Mouse (Mus musculus) CD4-positive, CD25-positive, alpha-beta regulatory T cell, adult 4 months (primary cell): Measurements from ENCODE around the gene Fst. TPM values are rescaled to one million over a fixed set of nuclear protein-coding genes. Genes with fewer than 3 reads are reported as not detected.

ENCODE experiments used
- ATAC-seq: one replicate; pipeline ENCODE4 v1.8.0; 2017
- polyA plus RNA-seq, 2 experiments: library from polyadenylated mRNA; unstranded; fragments of 100-300 nt; shearing (Covaris generic); gene quantifications; one replicate each; pipeline ENCODE4 v1.2.1; 2017

Gene Fst
- polyA plus RNA-seq = under 1 TPM in 1 of 2 experiments, not detected in 1; 0.26 TPM

GRCm38 (mm10) chr13:114458886-114459700, at the start of gene Fst:
TSS of gene Fst (minus strand) at chr13:114458951.
- no peak for ATAC-seq

DNA sequence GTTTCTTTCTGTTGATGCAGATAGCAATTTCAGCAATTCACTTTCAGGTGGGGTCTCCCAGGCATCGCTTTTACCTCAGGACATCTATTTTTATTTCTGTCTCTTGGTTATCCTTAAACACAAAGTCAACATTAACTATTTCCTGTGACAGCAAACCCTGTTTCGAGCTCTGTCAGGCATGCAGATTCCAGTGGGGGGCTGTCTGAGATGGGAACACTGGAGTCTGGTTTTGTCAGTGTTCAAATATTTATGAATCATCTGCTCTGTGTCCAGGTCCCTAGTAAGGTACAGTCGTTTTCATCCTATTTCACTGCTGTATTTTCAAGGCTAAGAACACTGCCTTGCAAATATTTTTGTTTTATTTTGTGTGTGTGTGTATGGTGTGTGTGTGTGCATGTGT, 35.1 kb upstream of the Fst start:
- ATAC-seq = no peak

DNA sequence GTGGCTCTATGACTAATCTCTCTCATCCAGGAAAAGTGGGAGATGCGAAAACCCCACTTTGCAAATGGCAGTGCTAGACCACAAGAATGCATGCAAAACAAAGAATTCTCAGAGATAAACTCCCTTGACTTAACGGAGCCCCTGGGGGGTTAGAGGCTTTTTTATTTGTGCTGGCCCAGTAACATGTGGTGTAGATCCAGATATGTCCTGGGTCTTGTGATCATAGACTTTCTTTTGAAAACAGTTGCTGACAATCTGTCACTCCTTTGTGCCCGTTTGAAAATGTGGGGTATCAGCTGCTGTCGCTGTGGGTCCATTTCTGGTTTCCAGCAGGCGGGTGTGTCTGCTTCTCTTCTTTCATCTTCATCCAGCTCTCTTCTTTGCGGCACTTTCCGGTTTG, 29.4 kb upstream of the Fst start:
- ATAC-seq = no peak

DNA sequence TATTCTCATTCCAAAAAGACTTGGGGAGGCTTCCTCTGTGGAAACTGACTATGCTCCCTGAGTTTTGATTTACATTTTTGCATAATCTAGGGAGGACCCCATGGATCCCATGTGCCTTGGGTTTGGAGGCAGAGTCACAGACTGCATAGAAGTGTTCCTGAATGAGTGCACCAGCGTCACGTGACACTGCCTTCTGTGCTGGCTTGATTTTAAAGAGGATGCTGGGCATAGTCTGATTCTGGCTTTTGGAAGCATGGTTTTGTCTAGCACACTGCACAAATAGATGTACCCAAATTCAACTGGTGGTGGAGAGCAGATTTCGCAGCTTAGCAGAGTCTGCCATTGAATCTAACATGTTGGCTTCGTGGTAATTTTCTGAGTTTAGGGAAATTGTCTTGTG, 19.6 kb upstream of the Fst start:
- no peak for ATAC-seq

- no peak for ATAC-seq
These were observed 11.2 kb upstream of the Fst start for GRCm38 (mm10) chr13:114469945-114470344.

- ATAC-seq = no peak
These were observed 7.6 kb upstream of the Fst start for GRCm38 (mm10) chr13:114466269-114466919.

GRCm38 (mm10) chr13:114465387-114465786, 6.6 kb upstream of the Fst start:
- ATAC-seq = no peak

DNA sequence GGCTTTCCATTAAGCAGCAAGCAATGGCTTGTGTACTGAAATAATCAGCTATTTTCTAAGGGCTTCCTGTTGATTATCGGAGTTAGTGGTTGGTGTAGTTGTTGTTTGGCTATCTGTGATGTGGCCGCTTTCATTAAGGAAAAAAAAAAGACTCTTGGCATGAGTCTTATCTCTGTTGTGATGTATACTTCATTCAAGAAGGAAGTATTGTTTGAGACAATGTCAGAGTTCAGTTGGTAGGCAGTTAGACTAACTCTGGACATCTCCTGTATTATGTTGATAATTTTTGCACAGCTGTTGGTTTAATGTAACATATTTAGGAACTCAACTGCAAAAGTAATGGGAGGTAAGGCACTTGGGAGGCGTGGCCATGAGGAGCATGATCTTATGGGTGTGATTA, 6.1 kb upstream of the Fst start:
- no peak for ATAC-seq

DNA sequence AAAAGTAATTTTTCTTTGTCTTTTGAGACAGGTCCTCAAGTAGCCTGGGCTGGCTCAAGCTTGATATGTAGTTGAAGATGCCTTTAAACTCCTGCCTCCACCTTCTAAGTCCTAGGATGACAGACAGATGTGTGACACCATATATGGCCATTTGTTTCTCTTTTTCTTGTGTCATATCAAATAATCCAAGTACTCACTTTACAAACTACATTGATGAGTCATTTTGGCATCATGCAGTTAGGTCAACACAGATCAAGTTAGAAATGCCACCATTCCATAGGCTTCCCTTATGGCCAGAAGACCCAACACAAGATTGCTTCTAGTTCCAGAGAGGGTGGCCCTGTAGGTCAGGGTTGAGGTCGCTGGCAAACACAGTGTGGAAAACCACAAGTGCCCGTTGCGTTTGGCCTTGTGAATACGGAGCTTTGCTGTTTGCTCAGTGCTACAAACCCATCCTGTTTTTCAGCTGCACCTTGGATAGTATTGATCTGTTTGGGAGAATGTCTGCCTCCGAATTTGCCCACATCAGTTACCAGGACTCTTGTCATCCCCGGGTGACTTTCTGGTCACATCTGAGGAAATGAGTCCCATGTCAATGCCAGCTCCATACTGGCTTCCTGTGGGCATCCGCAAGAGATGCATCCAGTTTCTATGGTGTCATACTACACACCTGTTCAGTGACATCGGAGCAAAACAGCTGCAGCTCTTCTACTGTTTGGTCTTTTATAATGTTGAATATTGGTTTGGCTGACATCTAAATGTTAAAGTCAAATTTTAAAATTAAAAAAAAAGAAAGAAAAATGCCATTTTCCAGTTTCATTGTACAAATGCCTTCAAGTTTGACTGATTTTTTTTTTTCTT, 4.0 kb upstream of the Fst start:
- no peak for ATAC-seq

- peak; percentile 55 for ATAC-seq
These were observed 1.6 kb upstream of the Fst start for GRCm38 (mm10) chr13:114460306-114460892.

DNA sequence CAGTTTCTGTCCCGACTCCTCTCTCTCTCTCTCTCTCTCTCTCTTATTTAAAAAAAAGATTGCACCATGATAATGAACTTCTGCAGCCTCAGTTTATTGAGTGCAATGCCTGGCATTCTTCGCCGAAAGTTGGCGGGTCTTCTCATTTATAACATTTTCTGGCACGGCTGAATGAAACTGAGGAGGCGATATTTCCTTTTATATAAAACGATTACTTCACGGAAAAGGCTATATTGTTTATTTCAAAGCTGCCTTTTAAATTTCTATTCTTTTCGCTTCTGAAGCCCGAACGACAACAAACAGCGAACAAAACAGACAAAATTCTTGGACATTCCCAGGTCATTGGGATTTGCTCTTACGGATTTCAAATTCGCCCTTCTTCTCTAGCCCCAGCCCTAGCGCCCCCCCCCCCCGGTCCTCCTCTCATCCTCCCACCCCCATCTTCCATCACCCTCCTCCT, 980 bp upstream of the Fst start:
- no peak for ATAC-seq

DNA sequence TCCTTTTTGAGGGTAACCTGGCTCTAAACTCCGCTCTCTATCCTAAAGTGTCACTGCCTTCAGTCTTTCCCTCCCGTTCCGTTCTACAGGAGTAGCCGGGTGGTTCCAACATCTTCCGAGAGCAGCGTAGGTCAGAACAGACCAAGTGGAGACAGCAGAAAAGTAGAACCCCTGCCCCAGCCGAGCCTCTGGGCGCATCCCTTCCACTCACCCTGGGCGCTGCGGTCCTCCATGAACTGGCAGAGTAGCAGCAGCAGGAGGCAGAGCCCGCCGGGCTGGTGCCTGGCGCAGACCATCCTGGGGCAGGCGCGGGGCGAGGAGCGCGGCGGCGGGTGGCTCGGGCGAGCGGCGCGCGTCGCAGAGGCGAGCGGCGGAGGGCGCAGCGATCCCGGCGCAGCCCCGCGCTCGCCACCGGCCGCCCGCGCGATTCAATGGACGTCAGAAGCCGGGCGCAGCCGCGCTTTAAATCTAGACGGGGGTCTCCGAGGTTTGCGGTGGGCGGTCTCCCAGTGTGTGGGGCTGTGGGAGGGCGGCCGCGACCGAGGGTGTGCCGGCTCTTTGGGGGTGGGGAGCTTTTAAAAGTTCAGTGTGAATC, 363 bp downstream of the Fst start:
- peak; percentile 12 for ATAC-seq

DNA sequence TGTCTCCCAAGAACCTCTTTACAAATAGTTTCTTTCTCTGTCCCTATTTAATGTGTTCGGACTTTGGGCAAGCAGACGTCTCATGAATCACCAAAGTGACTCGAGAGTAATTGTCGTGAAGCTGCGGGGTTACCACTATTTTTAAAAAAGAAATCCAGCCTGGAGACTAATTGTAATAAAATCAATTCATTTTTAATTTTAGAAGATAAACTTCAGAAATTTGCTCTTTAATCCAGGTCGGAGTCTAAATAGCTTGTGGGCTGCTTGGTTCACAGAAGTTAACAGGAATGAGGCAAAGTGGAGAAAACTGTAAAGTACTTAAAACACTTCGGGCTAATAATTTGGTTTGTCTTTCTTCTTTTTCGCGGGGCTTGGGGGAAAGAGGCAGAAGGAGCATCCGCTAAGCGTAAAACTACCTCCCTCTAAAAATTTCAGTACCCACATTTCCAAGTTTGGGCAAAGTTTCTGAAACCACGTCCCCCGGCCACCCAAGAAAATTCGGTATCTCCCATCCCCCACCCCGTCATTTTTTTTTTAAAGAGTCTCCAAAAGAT, 1.1 kb downstream of the Fst start:
- no peak for ATAC-seq

GRCm38 (mm10) chr13:114456766-114457566, 1.8 kb downstream of the Fst start:
- peak; percentile 42 for ATAC-seq

GRCm38 (mm10) chr13:114456224-114456623, 2.5 kb downstream of the Fst start:
- no peak for ATAC-seq

DNA sequence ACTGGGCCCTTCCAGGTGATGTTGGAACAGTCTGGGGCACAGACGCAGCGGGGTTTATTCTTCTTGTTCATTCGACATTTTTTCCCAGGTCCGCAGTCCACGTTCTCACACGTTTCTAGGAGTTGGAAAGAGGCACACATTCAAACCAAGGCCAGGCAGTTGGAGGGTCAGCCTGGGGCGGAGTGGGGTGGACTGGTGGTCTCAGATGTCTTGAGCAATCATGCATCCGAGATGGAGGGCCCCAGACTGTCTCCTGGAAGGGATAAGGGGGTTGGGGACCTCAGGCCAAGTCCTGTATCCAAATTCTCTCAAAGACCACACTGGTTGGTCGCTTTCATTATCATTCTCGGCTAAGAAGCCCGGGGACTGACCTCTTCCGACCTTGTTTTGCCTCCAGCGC, 3.0 kb downstream of the Fst start:
- ATAC-seq = no peak

DNA sequence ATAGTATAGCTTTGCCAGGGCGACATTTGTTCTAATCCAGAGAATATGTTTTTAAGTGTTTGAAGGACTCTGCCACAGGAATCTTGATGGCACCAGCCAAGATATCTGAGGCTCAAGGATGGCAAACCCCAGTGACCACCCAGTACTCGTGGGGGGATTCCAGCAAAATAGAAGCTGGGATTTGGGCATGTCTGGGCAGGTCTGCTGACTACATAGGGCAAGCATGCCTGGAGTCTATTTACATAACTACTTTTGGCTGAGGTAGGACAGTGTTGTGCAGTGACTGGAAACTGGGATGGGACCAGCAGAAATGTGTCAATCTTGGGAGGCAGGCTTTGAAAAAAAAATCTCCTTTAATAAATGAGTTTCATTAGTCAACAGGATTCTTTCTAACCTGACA, 11.5 kb downstream of the Fst start:
- no peak for ATAC-seq

DNA sequence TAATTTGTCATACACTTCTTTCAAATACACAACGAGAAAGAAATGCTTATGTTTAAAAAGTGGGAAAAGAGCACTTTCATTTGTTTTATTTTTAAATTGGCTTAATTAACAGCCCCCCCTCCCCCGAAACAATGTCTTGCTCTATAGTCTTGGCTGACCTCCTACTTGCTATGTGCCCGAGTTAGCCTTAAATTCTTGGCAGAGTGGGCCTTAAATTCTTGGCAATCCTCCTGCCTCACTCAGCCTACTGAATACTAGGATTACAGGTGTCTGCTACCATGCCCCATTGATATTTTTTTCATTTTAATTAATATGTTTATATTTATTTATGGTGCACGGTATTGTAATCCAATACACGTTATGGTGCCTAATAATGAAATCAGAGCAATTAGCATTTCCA, 26.3 kb downstream of the Fst start:
- ATAC-seq = no peak

DNA sequence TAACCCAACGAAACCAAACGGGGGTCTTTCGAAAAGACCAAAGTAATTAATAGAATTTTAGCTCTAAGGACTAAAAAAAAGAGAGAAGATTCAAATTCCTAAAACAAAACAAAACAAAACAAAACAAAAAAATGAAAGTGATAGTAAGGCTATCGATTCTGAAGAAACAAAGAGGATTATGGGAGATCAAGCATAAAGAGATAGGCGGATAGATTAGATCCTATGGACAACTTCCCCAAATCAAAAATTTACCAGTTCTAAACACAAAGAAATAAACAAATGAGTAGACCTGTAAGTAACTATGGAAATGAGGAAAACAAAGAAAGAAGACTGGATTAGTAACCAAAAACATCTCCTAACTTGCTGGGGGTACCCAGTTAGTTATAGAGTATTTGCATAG, 33.5 kb downstream of the Fst start:
- no peak for ATAC-seq

- no peak for ATAC-seq
These were observed 38.5 kb downstream of the Fst start for GRCm38 (mm10) chr13:114420235-114420634.

- no peak for ATAC-seq
These were observed 39.4 kb downstream of the Fst start for GRCm38 (mm10) chr13:114419364-114419763.
